Mouse (Mus musculus) cerebellum, adult 2 months (tissue): ENCODE results near the gene Pde4c. TPM values are rescaled to one million over a fixed set of nuclear protein-coding genes. Genes with fewer than 3 reads are reported as not detected.

Experiments
- DNase-seq, 2 experiments: peaks; one replicate each; pipeline ENCODE4 v3.0.0; 2021
- H3K27ac ChIP-seq: fragments of 200-500 bp; 2 replicates; pipeline ENCODE4 v1.5.1; 2012; ENCODE audit warnings: low read length, control low read depth, inconsistent platforms; ENCODE audit not compliant: insufficient read depth
- H3K27me3 ChIP-seq: fragments of 200-500 bp; 2 replicates; pipeline ENCODE4 v1.6.1; 2012; ENCODE audit warnings: inconsistent platforms, mild to moderate bottlenecking, low read length, moderate library complexity; ENCODE audit not compliant: control insufficient read depth, insufficient read depth
- H3K4me1 ChIP-seq: fragments of 200-500 bp; 2 replicates; pipeline ENCODE4 v1.6.1; 2011; ENCODE audit warnings: low read length; ENCODE audit not compliant: control insufficient read depth, insufficient read depth
- H3K4me3 ChIP-seq: fragments of 200-500 bp; replicated peaks from 2 replicates; pipeline ENCODE3; 2011; ENCODE audit warnings: mild to moderate bottlenecking, low read depth, low read length, control low read depth; ENCODE audit not compliant: insufficient read depth
- CTCF ChIP-seq: fragments of 200-500 bp; IDR thresholded peaks from 2 replicates; pipeline ENCODE4 v1.5.1; 2011; ENCODE audit warnings: low read depth, mild to moderate bottlenecking, control low read depth, low read length, moderate library complexity, borderline replicate concordance; ENCODE audit not compliant: insufficient read depth
- POLR2A ChIP-seq: fragments of 200-500 bp; IDR thresholded peaks from 2 replicates; pipeline ENCODE4 v1.6.1; 2011; ENCODE audit warnings: low read length, control low read depth, borderline replicate concordance; ENCODE audit not compliant: insufficient read depth
- WGBS: fragments of 180-500 bp; shearing (Covaris S2); methylation state at CpG from one replicate; pipeline ENCODE4 v1.1.7; 2018; 5-methylcytosine and 5-hydroxymethylcytosine counted together
- polyA plus RNA-seq: library from polyadenylated mRNA; depleted of rRNA; stranded (reverse); fragments of >200 nt; gene quantifications from 2 replicates; pipeline ENCODE4 v1.2.3, GENCODE M21; 2012

The Pde4c gene
- polyA plus RNA-seq, 1 experiment = 3.0 TPM

- no peak for TF ChIP-seq CTCF
- no peak for TF ChIP-seq POLR2A
- DNase-seq = no peak
- Histone ChIP-seq H3K4me1 (peaks cover 23% of the 10 kb centered on the region), H3K27ac (no peak overlapping the region), H3K4me3 (no peak overlapping the region), H3K27me3 (no peaks in the 10 kb centered on the region)
- WGBS = 6% methylated on average over 20 of the region's 20 CpGs
Measured at GRCm38 (mm10) chr8:70691727-70692231, 31.7 kb upstream of the Pde4c start.

DNA sequence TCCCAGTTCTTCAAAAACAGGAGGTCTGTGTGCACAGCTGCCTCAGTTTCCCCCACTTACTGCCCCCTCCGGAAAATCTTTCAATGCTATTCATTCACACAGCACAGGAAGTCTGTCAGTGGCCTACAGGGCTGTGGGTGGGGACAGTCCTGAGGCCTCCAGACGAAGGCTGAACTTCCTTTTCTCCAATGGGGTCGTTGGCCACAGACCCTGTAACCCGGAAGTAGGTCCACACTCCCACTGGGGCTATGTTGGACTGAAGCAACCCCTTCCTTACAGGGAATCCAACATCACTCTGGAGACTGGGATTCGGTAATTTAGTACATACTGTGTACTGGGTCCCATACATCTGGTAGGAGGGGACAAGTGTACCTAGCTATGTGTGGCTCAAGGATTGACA is 29.9 kb upstream of the Pde4c start:
- 76% methylated on average over 5 of the region's 5 CpGs for whole genome bisulfite sequencing
- Histone ChIP-seq H3K27me3 (no peaks in the 10 kb centered on the region), H3K4me3 (no peak overlapping the region), H3K27ac (no peak overlapping the region), H3K4me1 (peaks cover 21% of the 10 kb centered on the region)
- no peak for DNase-seq
- TF ChIP-seq POLR2A = no peak
- no peak for TF ChIP-seq CTCF

- DNase-seq = peak; percentile 66 to 67
- Histone ChIP-seq H3K27me3 (no peaks in the 10 kb centered on the region), H3K4me1 (peaks cover 21% of the 10 kb centered on the region), H3K4me3 (no peak overlapping the region), H3K27ac (no peak overlapping the region; the same call in 1 of the 2 replicates)
- 33% methylated on average over 32 of the region's 32 CpGs for WGBS
- no peak for TF ChIP-seq CTCF
Measured at GRCm38 (mm10) chr8:70695318-70696018, 28.1 kb upstream of the Pde4c start.

GRCm38 (mm10) chr8:70696019-70696885 is 27.3 kb upstream of the Pde4c start:
- Histone ChIP-seq H3K4me1 (peaks cover 22% of the 10 kb centered on the region), H3K27me3 (no peaks in the 10 kb centered on the region), H3K4me3 (peak overlapping the region; percentile 44), H3K27ac (peak overlapping the region; percentile 87)
- DNase-seq = peak; percentile 72 to 74
- TF ChIP-seq CTCF (no peak), POLR2A (peak; percentile 30; the same call in 1 of the 2 replicates)
- WGBS = 9% methylated on average over 31 of the region's 31 CpGs

DNA sequence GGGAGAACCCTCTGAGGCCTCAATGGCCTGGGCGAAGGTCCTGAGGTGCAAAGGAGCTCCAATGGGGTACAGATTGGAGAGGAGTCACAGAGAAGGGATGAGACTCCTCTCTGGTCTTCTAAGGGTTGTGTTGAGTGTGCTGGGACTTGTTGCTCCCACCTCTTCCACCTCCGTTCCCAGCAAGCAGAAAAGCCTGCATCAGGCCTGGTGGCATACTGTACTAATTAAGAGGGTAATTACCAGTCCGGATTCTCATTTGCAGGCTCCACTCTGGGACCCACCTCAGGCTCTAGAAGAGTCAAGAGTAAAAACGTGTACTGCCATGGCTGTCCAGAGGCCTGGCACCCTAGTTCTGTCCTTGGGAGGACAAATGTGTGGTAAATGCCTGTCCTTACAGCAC is 26.6 kb upstream of the Pde4c start:
- DNase-seq = no peak
- H3K4me1 ChIP-seq = peaks cover 25% of the 10 kb centered on the region
- H3K27ac ChIP-seq = no peak overlapping the region
- TF ChIP-seq CTCF = no peak
- TF ChIP-seq POLR2A = no peak
- H3K27me3 ChIP-seq = no peaks in the 10 kb centered on the region
- no peak overlapping the region for H3K4me3 ChIP-seq
- WGBS = 29% methylated on average over 4 of the region's 4 CpGs

DNA sequence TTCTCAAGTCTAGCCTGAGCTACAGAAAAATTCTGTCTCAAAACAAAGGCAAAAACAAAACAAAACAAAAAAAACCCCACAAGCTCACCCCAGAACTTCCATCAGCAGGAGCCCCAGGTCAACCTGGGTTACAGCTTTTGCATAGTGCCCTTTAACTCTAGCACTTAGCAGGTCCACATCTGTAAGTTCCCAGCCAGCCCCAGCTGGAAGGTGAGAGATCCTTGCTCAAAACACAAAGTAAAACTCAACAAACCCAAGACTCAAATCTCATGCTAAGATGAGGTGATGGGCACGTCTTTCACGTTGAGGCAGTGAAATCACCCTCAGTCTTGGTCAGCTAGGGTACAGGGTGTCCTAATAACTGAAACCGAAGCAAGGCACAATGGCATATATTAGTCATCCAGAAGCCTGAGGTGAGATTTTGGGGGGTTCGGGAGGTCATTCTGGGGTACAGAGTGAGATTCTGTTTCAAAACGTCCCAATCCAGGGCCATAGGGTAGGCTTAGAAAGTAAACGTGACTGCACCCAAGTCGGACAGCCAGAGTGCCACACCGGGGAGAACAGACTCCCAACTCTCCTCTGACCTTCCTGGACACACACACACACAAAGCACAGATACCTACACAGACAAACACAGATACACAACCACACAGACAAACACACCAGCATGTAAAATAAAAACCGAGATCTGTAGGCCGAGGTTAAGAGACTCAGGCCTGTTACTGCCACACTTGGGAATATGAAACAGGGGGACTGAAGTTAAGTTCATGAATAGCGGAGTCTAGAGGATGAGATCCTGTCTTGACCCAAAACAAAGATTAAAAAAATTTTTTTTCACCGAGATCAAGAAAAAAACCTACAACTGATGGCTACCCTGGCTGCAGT is 25.9 kb upstream of the Pde4c start:
- 68% methylated on average over 12 of the region's 12 CpGs for WGBS
- H3K4me1 ChIP-seq = peaks cover 28% of the 10 kb centered on the region
- H3K27ac ChIP-seq = peak overlapping the region; percentile 87; the same call in 1 of the 2 replicates
- peak overlapping the region; percentile 79 for H3K4me3 ChIP-seq
- no peak for TF ChIP-seq POLR2A
- TF ChIP-seq CTCF = no peak
- no peaks in the 10 kb centered on the region for H3K27me3 ChIP-seq
- DNase-seq = no peak
